Mouse (Mus musculus) CH12.LX (cell line): ENCODE measurements around the gene Uvrag. TPM values are rescaled to one million over a fixed set of nuclear protein-coding genes. Genes with fewer than 3 reads are reported as not detected.
A peak's percentile ranks its signal among the peaks of the same experiment; 100 is the strongest.

Experiments used
- DNase-seq: peaks from one replicate; pipeline ENCODE4 v3.0.0-alpha.2; 2013; ENCODE audit errors: extremely low read depth
- H3K27ac ChIP-seq: 2 replicates; pipeline ENCODE4 v1.5.1; 2012; ENCODE audit warnings: low read depth, mild to moderate bottlenecking, control low read depth, moderate library complexity; ENCODE audit not compliant: insufficient read depth
- H3K27me3 ChIP-seq: replicated peaks from 2 replicates; pipeline ENCODE3; 2012; ENCODE audit warnings: inconsistent platforms
- H3K36me3 ChIP-seq, 2 experiments: replicated peaks in 1 of 2; 2 replicates each; pipeline versions ENCODE3 to v1.6.1; 2012; ENCODE audit warnings: inconsistent platforms in 1 of 2, low read length in 1 of 2, mild to moderate bottlenecking in 1 of 2, mixed read lengths in 1 of 2, moderate library complexity in 1 of 2; ENCODE audit not compliant: control insufficient read depth in 1 of 2, insufficient read depth in 1 of 2
- H3K4me1 ChIP-seq, 2 experiments: 2 replicates each; pipeline ENCODE4 v1.6.1; 2012; ENCODE audit warnings: inconsistent platforms in 1 of 2, moderate library complexity in 1 of 2; ENCODE audit not compliant: insufficient read depth in 2 of 2, control insufficient read depth in 1 of 2
- H3K4me2 ChIP-seq: 2 replicates; pipeline ENCODE4 v1.6.1; 2012; ENCODE audit warnings: low read depth, mild to moderate bottlenecking, control low read depth; ENCODE audit not compliant: poor library complexity, insufficient read depth, severe bottlenecking
- H3K4me3 ChIP-seq, 3 experiments: fragments of 150-350 bp in 1 of 3; sonication (generic) in 1 of 3; replicated peaks in 1 of 3; 2 replicates each; pipeline versions ENCODE3 to v1.5.1; 2011 to 2012; ENCODE audit warnings: low read depth in 2 of 3, low read length in 2 of 3, mild to moderate bottlenecking in 2 of 3, moderate library complexity in 2 of 3, control low read depth in 1 of 3, improper control_type of control experiment in 1 of 3, inconsistent platforms in 1 of 3, mixed read lengths in 1 of 3; ENCODE audit not compliant: poor library complexity in 1 of 3
- H3K79me2 ChIP-seq: replicated peaks from 2 replicates; pipeline ENCODE4 v1.6.1; 2012; ENCODE audit warnings: mild to moderate bottlenecking, moderate library complexity; ENCODE audit not compliant: control insufficient read depth, poor library complexity, insufficient read depth, severe bottlenecking; ENCODE audit errors: extremely low read depth
- H3K9ac ChIP-seq: 2 replicates; pipeline ENCODE4 v1.6.1; 2012; ENCODE audit warnings: low read depth, mild to moderate bottlenecking, control low read depth, moderate library complexity; ENCODE audit not compliant: insufficient read depth
- H3K9me3 ChIP-seq: replicated peaks from 2 replicates; pipeline ENCODE3; 2012; ENCODE audit warnings: low read length, inconsistent platforms, mixed read lengths
- BHLHE40 ChIP-seq: IDR thresholded peaks from 2 replicates; pipeline ENCODE4 v1.6.1; 2011; ENCODE audit warnings: mild to moderate bottlenecking, low read depth, low read length, improper control_type of control experiment
- CHD1 ChIP-seq: IDR thresholded peaks from 2 replicates; pipeline ENCODE4 v1.6.1; 2012; ENCODE audit warnings: low read depth, low read length, improper control_type of control experiment, inconsistent platforms
- CTCF ChIP-seq, 2 experiments: IDR thresholded peaks in 1 of 2; conservative IDR thresholded peaks in 1 of 2; 2 replicates each; pipeline ENCODE4 v1.5.1; 2011 to 2012; ENCODE audit warnings: low read depth in 2 of 2, low read length in 2 of 2, improper control_type of control experiment in 1 of 2, inconsistent platforms in 1 of 2, mild to moderate bottlenecking in 1 of 2, moderate library complexity in 1 of 2
- ETS1 ChIP-seq: conservative IDR thresholded peaks from 2 replicates; pipeline ENCODE4 v1.6.1; 2012; ENCODE audit warnings: low read depth, mild to moderate bottlenecking, inconsistent platforms, low read length, improper control_type of control experiment, moderate library complexity
- HCFC1 ChIP-seq: IDR thresholded peaks from 2 replicates; pipeline ENCODE4 v1.6.1; 2012; ENCODE audit warnings: low read depth, mild to moderate bottlenecking, inconsistent platforms, low read length, improper control_type of control experiment
- JUN ChIP-seq: IDR thresholded peaks from 2 replicates; pipeline ENCODE4 v1.6.1; 2011; ENCODE audit warnings: low read depth, mild to moderate bottlenecking, low read length, improper control_type of control experiment, moderate library complexity; ENCODE audit not compliant: insufficient read depth
- JUND ChIP-seq: conservative IDR thresholded peaks from 2 replicates; pipeline ENCODE4 v1.6.1; 2011; ENCODE audit warnings: low read depth, low read length, improper control_type of control experiment
- KAT2A ChIP-seq: IDR thresholded peaks from 2 replicates; pipeline ENCODE4 v1.6.1; 2012; ENCODE audit warnings: low read length, improper control_type of control experiment, inconsistent platforms; ENCODE audit not compliant: insufficient replicate concordance
- MAX ChIP-seq: IDR thresholded peaks from 2 replicates; pipeline ENCODE4 v1.6.1; 2011; ENCODE audit warnings: low read length, improper control_type of control experiment
- MYC ChIP-seq: IDR thresholded peaks from 2 replicates; pipeline ENCODE4 v1.6.1; 2011; ENCODE audit warnings: low read depth, mild to moderate bottlenecking, improper control_type of control experiment, low read length
- RAD21 ChIP-seq: IDR thresholded peaks from 2 replicates; pipeline ENCODE4 v1.6.1; 2011; ENCODE audit warnings: low read depth, mild to moderate bottlenecking, low read length, improper control_type of control experiment, moderate library complexity
- RCOR1 ChIP-seq: conservative IDR thresholded peaks from 2 replicates; pipeline ENCODE4 v1.6.1; 2012; ENCODE audit warnings: low read depth, mild to moderate bottlenecking, inconsistent platforms, low read length, improper control_type of control experiment
- SIN3A ChIP-seq: IDR thresholded peaks from 2 replicates; pipeline ENCODE4 v1.6.1; 2012; ENCODE audit warnings: low read length, improper control_type of control experiment, inconsistent platforms
- SMC3 ChIP-seq: IDR thresholded peaks from 2 replicates; pipeline ENCODE4 v1.6.1; 2011; ENCODE audit warnings: low read depth, low read length, improper control_type of control experiment
- TBP ChIP-seq: conservative IDR thresholded peaks from 2 replicates; pipeline ENCODE4 v1.6.1; 2011; ENCODE audit warnings: low read depth, low read length, improper control_type of control experiment
- dilution Hi-C: fragments of 300-500 bp; cut with MboI; formaldehyde crosslinking; loops from 2 replicates; pipeline ENCODE4 v1.14.3; 2020; ENCODE audit warnings: low sequenced_read_pairs; ENCODE audit not compliant: extremely low pct_unique_long_range_greater_than_20kb, extremely low pct_ligation_motif_present
- in situ Hi-C: fragments of 300-500 bp; cut with MboI; formaldehyde crosslinking; loops from 3 replicates; pipeline ENCODE4 v1.14.3; 2019; ENCODE audit warnings: low sequenced_read_pairs, low pct_ligation_motif_present, low pct_unique_long_range_greater_than_20kb, mixed read lengths
- polyA plus RNA-seq: library from polyadenylated mRNA; unstranded; fragments of >175 nt; gene quantifications from 2 replicates; pipeline ENCODE4 v1.2.1, GENCODE M21; 2012; ENCODE audit warnings: low read depth; ENCODE audit not compliant: insufficient read length
- total RNA-seq, 2 experiments: library from RNA; depleted of rRNA; stranded (reverse); fragments of 300-350 nt in 1 of 2; fragments of >200 nt in 1 of 2; gene quantifications; 2 replicates each; pipeline ENCODE4 v1.2.3; 2012 to 2014

The Uvrag gene
- total and polyA plus RNA-seq, 3 experiments = 20.6 to 47.4 (median 37.5) TPM

DNA sequence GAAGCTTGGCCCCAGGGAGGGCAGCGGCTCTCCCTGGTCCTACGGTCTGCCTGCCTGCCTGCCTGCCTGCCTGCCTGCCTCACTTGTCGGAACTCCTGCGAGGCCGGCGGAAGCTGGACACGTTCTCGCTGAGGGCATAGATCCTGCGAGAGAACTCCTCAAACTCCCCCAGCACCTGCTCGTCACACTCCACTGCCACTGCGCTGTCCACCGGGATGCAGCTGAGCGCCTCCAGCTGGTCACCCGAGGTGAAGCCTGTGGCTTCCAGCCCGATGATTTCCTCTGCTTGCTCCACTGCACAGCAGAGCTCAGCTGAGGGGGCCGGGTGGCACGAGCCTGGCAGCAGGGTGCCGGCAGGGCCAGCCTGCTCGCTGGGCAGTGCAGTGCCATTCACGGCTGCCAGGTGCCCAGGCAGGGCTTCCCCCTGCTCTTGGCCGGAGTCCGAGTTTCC is 253.1 kb downstream of the Uvrag start:
- Histone ChIP-seq H3K4me1 (peaks cover 0 to 11% of the 10 kb centered on the region in 2 experiments; a peak in 3 of 4 replicates), H3K4me2 (no peak overlapping the region), H3K9me3 (no peaks in the 10 kb centered on the region), H3K79me2 (no peaks in the 10 kb centered on the region), H3K36me3 (peaks cover 12 to 81% of the 10 kb centered on the region in 2 experiments), H3K9ac (no peak overlapping the region), H3K27me3 (no peaks in the 10 kb centered on the region), H3K4me3 (no peak overlapping the region), H3K27ac (no peak overlapping the region)
- TF ChIP-seq JUND (no peak), ETS1 (peak; percentile 27; the same call in 1 of the 2 replicates), BHLHE40 (peak; percentile 40), SMC3 (no peak), TBP (no peak), CTCF (conservative IDR thresholded peaks at IDR 0.05 in 1 of 2, IDR thresholded peaks at IDR 0.05 in 1 of 2; ENCODE audit: low read depth in 2 of 2, low read length in 2 of 2) (peak in 1 of 2 experiments; percentile 23; a peak in 2 of 4 replicates), SIN3A (no peak), JUN (no peak)
- peak; percentile 21 for DNase-seq
- in situ Hi-C loops (no loop called here), dilution Hi-C loops (no loop called here)

DNA sequence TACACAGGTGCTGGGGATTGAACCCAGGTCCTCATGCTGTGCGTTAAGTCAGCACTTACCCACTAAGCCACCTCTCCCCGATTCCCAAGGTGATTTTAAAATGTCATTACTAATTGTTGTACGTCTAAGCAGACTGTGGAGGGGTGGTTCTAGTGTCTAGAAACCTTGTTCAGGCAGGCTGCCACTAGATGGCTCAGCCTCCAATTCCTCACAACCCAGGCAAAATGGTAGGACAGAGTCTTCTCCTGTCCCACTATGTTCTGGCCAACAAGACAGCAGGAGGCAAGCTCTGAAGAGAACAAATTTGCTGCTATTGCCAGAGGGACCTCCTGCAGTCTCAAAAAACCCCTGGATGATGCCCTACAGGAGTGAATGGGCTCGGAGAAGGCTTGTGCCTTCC is 259.1 kb downstream of the Uvrag start:
- H3K4me1 ChIP-seq = peaks cover 0 to 5% of the 10 kb centered on the region in 2 experiments; a peak in 3 of 4 replicates
- H3K36me3 ChIP-seq = peaks cover 0 to 37% of the 10 kb centered on the region in 2 experiments
- no peak overlapping the region for H3K4me3 ChIP-seq
- dilution Hi-C loops (no loop called here), in situ Hi-C loops (no loop called here)
- no peak overlapping the region for H3K4me2 ChIP-seq
- H3K9ac ChIP-seq = no peak overlapping the region
- DNase-seq = no peak
- TF ChIP-seq JUN = no peak
- TF ChIP-seq HCFC1 = no peak
- peak; percentile 53 for TF ChIP-seq SMC3
- TF ChIP-seq RAD21 = peak; percentile 12
- no peak for TF ChIP-seq MAX
- TF ChIP-seq CTCF (conservative IDR thresholded peaks at IDR 0.05 in 1 of 2, IDR thresholded peaks at IDR 0.05 in 1 of 2; ENCODE audit: low read depth in 2 of 2, low read length in 2 of 2) = peak in 1 of 2 experiments; percentile 60; a peak in 2 of 4 replicates
- no peak overlapping the region for H3K27ac ChIP-seq
- no peaks in the 10 kb centered on the region for H3K79me2 ChIP-seq
- no peaks in the 10 kb centered on the region for H3K9me3 ChIP-seq
- H3K27me3 ChIP-seq = no peaks in the 10 kb centered on the region

DNA sequence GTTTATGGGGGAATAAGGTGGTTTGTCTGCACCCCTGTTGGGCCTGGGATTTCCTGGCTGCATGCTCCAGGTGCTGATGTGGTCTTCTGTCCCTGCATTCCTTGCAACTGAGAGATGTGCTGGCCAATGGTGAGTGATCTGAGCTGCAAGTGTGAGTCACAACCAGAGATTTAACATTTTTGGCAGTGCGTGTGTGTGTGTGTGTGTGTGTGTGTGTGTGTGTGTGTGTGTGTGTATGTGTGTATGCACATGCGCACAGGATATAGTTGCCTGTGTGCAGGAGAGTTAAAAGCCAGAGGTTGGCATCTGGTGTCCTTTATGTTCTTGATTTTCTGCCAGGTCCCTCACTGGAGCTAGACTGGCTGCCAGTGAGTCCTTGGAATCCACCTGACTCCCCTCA is 261.8 kb downstream of the Uvrag start:
- dilution Hi-C loops (no loop called here), in situ Hi-C loops (no loop called here)
- Histone ChIP-seq H3K27ac (no peak overlapping the region), H3K4me3 (no peak overlapping the region), H3K4me1 (peaks cover 0 to 6% of the 10 kb centered on the region in 2 experiments; a peak in 3 of 4 replicates), H3K9me3 (no peaks in the 10 kb centered on the region), H3K79me2 (no peaks in the 10 kb centered on the region), H3K9ac (no peak overlapping the region), H3K36me3 (peaks cover 0 to 17% of the 10 kb centered on the region in 2 experiments), H3K4me2 (no peak overlapping the region), H3K27me3 (no peaks in the 10 kb centered on the region)
- TF ChIP-seq RCOR1 (no peak), KAT2A (no peak), MYC (no peak), JUND (no peak), CHD1 (no peak), MAX (no peak), TBP (no peak)
- no peak for DNase-seq
